Mouse (Mus musculus): ENCODE results near the gene Trim50.

GRCm38 (mm10) chr5:135349862-135350261 lies 3.2 kb upstream of the Trim50 start, which contains the start of gene Fkbp6:
- no peak for TF ChIP-seq CTCF (conservative IDR thresholded peaks at IDR 0.05; ENCODE audit: low read length)
- TF ChIP-seq NANOG (IDR thresholded peaks at IDR 0.05; ENCODE audit: borderline replicate concordance, low read length) = no peak

All from E14TG2a.4 (cell line).